Mouse (Mus musculus) hindbrain, postnatal 0 days (tissue): Measurements from ENCODE around the gene Ubb. TPM values are rescaled to one million over a fixed set of nuclear protein-coding genes. Genes with fewer than 3 reads are reported as not detected.
A peak's percentile ranks its signal among the peaks of the same experiment; 100 is the strongest.

ENCODE experiments used
- ATAC-seq: fragments of 200-750 bp; cut with Nextera tagmentation; 2 replicates; pipeline ENCODE4 v1.8.0; 2017; ENCODE audit warnings: mild to moderate bottlenecking, moderate TSS enrichment, moderate library complexity
- DNase-seq: peaks from one replicate; pipeline ENCODE4 v3.0.0-alpha.2; 2015; ENCODE audit warnings: low spot score
- H3K27ac ChIP-seq: fragments of 300-500 bp; sonication (generic); 2 replicates; pipeline ENCODE4 v1.5.1; 2014; ENCODE audit warnings: mild to moderate bottlenecking
- H3K27me3 ChIP-seq: fragments of 300-500 bp; sonication (generic); 2 replicates; pipeline ENCODE4 v1.6.1; 2014; ENCODE audit warnings: low read length, mixed read lengths; ENCODE audit not compliant: insufficient read depth
- H3K36me3 ChIP-seq: fragments of 300-500 bp; sonication (generic); 2 replicates; pipeline ENCODE4 v1.6.1; 2014; ENCODE audit warnings: low read length, mixed read lengths; ENCODE audit not compliant: insufficient read depth
- H3K4me1 ChIP-seq: fragments of 300-500 bp; sonication (generic); 2 replicates; pipeline ENCODE4 v1.6.1; 2014; ENCODE audit warnings: antibody characterized with exemption, low read length, mixed read lengths; ENCODE audit not compliant: insufficient read depth
- H3K4me2 ChIP-seq: fragments of 300-500 bp; sonication (generic); 2 replicates; pipeline ENCODE4 v1.6.1; 2014; ENCODE audit warnings: low read depth, mild to moderate bottlenecking, low read length, moderate library complexity, mixed read lengths
- H3K4me3 ChIP-seq: fragments of 300-500 bp; sonication (generic); 2 replicates; pipeline ENCODE4 v1.5.1; 2014; ENCODE audit warnings: low read length
- H3K9ac ChIP-seq: fragments of 300-500 bp; sonication (generic); replicated peaks from 2 replicates; pipeline ENCODE4 v1.6.1; 2014; ENCODE audit warnings: mild to moderate bottlenecking, low read length, moderate library complexity, mixed read lengths
- H3K9me3 ChIP-seq: fragments of 300-500 bp; sonication (generic); 2 replicates; pipeline ENCODE4 v1.6.1; 2016; ENCODE audit warnings: low read length, mixed read lengths
- CTCF ChIP-seq: IDR thresholded peaks from 2 replicates; pipeline ENCODE4 v1.5.1; 2016; ENCODE audit warnings: antibody characterized with exemption, control low read depth, low read depth
- WGBS: fragments of 180-500 bp; shearing (Covaris S2); extraction: QIAGEN DNeasy Blood & Tissue Kit; methylation state at CpG from one replicate; pipeline ENCODE4 v1.1.7; 2014; 5-methylcytosine and 5-hydroxymethylcytosine counted together
- polyA plus RNA-seq: library from polyadenylated mRNA; unstranded; fragments of >200 nt; fragmentation: Nextera tagmentation; extraction: Ambion mirVana; gene quantifications from 2 replicates; pipeline ENCODE4 v1.2.1, GENCODE M21; 2015
- total RNA-seq: library from RNA; depleted of rRNA; stranded (reverse); fragments of >200 nt; gene quantifications from 2 replicates; pipeline ENCODE4 v1.2.3, GENCODE M21; 2014

Gene Ubb
- total and polyA plus RNA-seq, 2 experiments from 2014 or later: 1,633 to 4,277 TPM

GRCm38 (mm10) chr11:62549782-62550181, 1.2 kb upstream of the Ubb start:
- H3K4me1 ChIP-seq: peaks cover 14% of the 10 kb centered on the region
- no peak for TF ChIP-seq CTCF
- peak overlapping the region; percentile 93 for H3K4me2 ChIP-seq
- H3K27me3 ChIP-seq: no peaks in the 10 kb centered on the region
- H3K4me3 ChIP-seq: peak overlapping the region; percentile 79
- peak; percentile 73 for DNase-seq
- no peak for ATAC-seq
- peaks cover 5% of the 10 kb centered on the region; the same call in 1 of the 2 replicates for H3K36me3 ChIP-seq
- H3K27ac ChIP-seq: peak overlapping the region; percentile 100
- 5% methylated on average over 5 of the region's 5 CpGs for WGBS
- H3K9me3 ChIP-seq: no peaks in the 10 kb centered on the region
- peak overlapping the region; percentile 95 for H3K9ac ChIP-seq

- peak overlapping the region; percentile 93 for H3K4me2 ChIP-seq
These were observed 715 bp upstream of the Ubb start for GRCm38 (mm10) chr11:62550227-62550685.

GRCm38 (mm10) chr11:62551226-62552119, 502 bp downstream of the Ubb start:
- ATAC-seq: peak; percentile 90
- H3K9me3 ChIP-seq: no peaks in the 10 kb centered on the region

More at GRCm38 (mm10) chr11:62550227-62550685, 715 bp upstream of the Ubb start:
- DNase-seq: peak; percentile 72
- H3K9me3 ChIP-seq: no peaks in the 10 kb centered on the region
- peak; percentile 36 for ATAC-seq
- peaks cover 18% of the 10 kb centered on the region for H3K4me1 ChIP-seq
- no peaks in the 10 kb centered on the region for H3K27me3 ChIP-seq
- H3K9ac ChIP-seq: peak overlapping the region; percentile 95
- TF ChIP-seq CTCF: no peak
- H3K4me3 ChIP-seq: peak overlapping the region; percentile 79
- peaks cover 7% of the 10 kb centered on the region; the same call in 1 of the 2 replicates for H3K36me3 ChIP-seq
- peak overlapping the region; percentile 100 for H3K27ac ChIP-seq
- WGBS: under 1% methylated on average over 11 of the region's 11 CpGs

GRCm38 (mm10) chr11:62553186-62553585, 2.2 kb downstream of the Ubb start:
- ATAC-seq (no peak), DNase-seq (no peak)
- Histone ChIP-seq H3K27ac (no peak overlapping the region), H3K4me2 (peak overlapping the region; percentile 71), H3K9ac (peak overlapping the region; percentile 19; the same call in 1 of the 2 replicates), H3K36me3 (peaks cover 7% of the 10 kb centered on the region; the same call in 1 of the 2 replicates), H3K27me3 (no peaks in the 10 kb centered on the region), H3K4me3 (peak overlapping the region; percentile 44), H3K4me1 (peaks cover 18% of the 10 kb centered on the region), H3K9me3 (no peaks in the 10 kb centered on the region)
- no peak for TF ChIP-seq CTCF
- WGBS: 20% methylated on average over 1 of the region's 1 CpGs

More at GRCm38 (mm10) chr11:62551226-62552119, 502 bp downstream of the Ubb start:
- H3K4me1 ChIP-seq: peaks cover 18% of the 10 kb centered on the region
- peak overlapping the region; percentile 100 for H3K27ac ChIP-seq
- no peak for TF ChIP-seq CTCF
- DNase-seq: peak; percentile 97
- no peaks in the 10 kb centered on the region for H3K27me3 ChIP-seq
- WGBS: under 1% methylated on average over 58 of the region's 58 CpGs
- H3K4me2 ChIP-seq: peak overlapping the region; percentile 93
- H3K4me3 ChIP-seq: peak overlapping the region; percentile 79
- H3K9ac ChIP-seq: peak overlapping the region; percentile 65
- H3K36me3 ChIP-seq: peaks cover 7% of the 10 kb centered on the region; the same call in 1 of the 2 replicates

GRCm38 (mm10) chr11:62553633-62554032, 2.7 kb downstream of the Ubb start:
- ATAC-seq (no peak), DNase-seq (no peak)
- Histone ChIP-seq H3K36me3 (peaks cover 7% of the 10 kb centered on the region; the same call in 1 of the 2 replicates), H3K27ac (no peak overlapping the region), H3K9me3 (no peaks in the 10 kb centered on the region), H3K4me3 (peak overlapping the region; percentile 44), H3K9ac (peak overlapping the region; percentile 19; the same call in 1 of the 2 replicates), H3K4me2 (peak overlapping the region; percentile 71), H3K27me3 (no peaks in the 10 kb centered on the region), H3K4me1 (peaks cover 18% of the 10 kb centered on the region)
- no peak for TF ChIP-seq CTCF
- 76% methylated on average over 5 of the region's 5 CpGs for WGBS

- no peaks in the 10 kb centered on the region for H3K9me3 ChIP-seq
- TF ChIP-seq CTCF: no peak
- 60% methylated on average over 5 of the region's 5 CpGs for WGBS
- DNase-seq (no peak), ATAC-seq (no peak)
- peak overlapping the region; percentile 71 for H3K4me2 ChIP-seq
- peaks cover 18% of the 10 kb centered on the region for H3K4me1 ChIP-seq
- H3K27ac ChIP-seq: no peak overlapping the region
- H3K4me3 ChIP-seq: peak overlapping the region; percentile 44
- peaks cover 7% of the 10 kb centered on the region; the same call in 1 of the 2 replicates for H3K36me3 ChIP-seq
- H3K27me3 ChIP-seq: no peaks in the 10 kb centered on the region
- no peak overlapping the region for H3K9ac ChIP-seq
These were observed 3.3 kb downstream of the Ubb start for GRCm38 (mm10) chr11:62554163-62554855.
